Mouse (Mus musculus) forebrain, embryonic 11.5 days (tissue): ENCODE data around the gene Rnaset2a. TPM values are rescaled to one million over a fixed set of nuclear protein-coding genes. Genes with fewer than 3 reads are reported as not detected.
A peak's percentile ranks its signal among the peaks of the same experiment; 100 is the strongest.
"Not testable (repeated sequence)": the region's sequence is repeated elsewhere in the genome, so short reads cannot be mapped to it uniquely, and the experiment has no call there.

Experiments
- ATAC-seq: fragments of 200-750 bp; cut with Nextera tagmentation; replicated peaks from 2 replicates; pipeline ENCODE4 v1.8.0; 2017; ENCODE audit warnings: moderate TSS enrichment; ENCODE audit not compliant: low FRiP score
- DNase-seq: peaks from one replicate; pipeline ENCODE4 v3.0.0-alpha.2; 2017; ENCODE audit warnings: low spot score
- H3K27ac ChIP-seq: fragments of 300-500 bp; sonication (generic); 2 replicates; pipeline ENCODE4 v1.5.1; 2014; ENCODE audit warnings: low read depth, low read length
- H3K27me3 ChIP-seq: fragments of 300-500 bp; sonication (generic); 2 replicates; pipeline ENCODE4 v1.6.1; 2014; ENCODE audit warnings: mild to moderate bottlenecking, low read length, mixed read lengths; ENCODE audit not compliant: control insufficient read depth, insufficient read depth
- H3K36me3 ChIP-seq: fragments of 300-500 bp; sonication (generic); 2 replicates; pipeline ENCODE4 v1.6.1; 2014; ENCODE audit warnings: mild to moderate bottlenecking, low read length, moderate library complexity, mixed read lengths; ENCODE audit not compliant: control insufficient read depth, insufficient read depth
- H3K4me1 ChIP-seq: fragments of 300-500 bp; sonication (generic); replicated peaks from 2 replicates; pipeline ENCODE4 v1.6.1; 2014; ENCODE audit warnings: low read length, mixed read lengths; ENCODE audit not compliant: control insufficient read depth, insufficient read depth
- H3K4me2 ChIP-seq: fragments of 300-500 bp; sonication (generic); 2 replicates; pipeline ENCODE4 v1.6.1; 2014; ENCODE audit warnings: low read depth, mild to moderate bottlenecking, low read length, moderate library complexity, mixed read lengths; ENCODE audit not compliant: severe bottlenecking
- H3K4me3 ChIP-seq: fragments of 300-500 bp; sonication (generic); 2 replicates; pipeline ENCODE4 v1.5.1; 2014; ENCODE audit warnings: low read depth, low read length
- H3K9ac ChIP-seq: fragments of 300-500 bp; sonication (generic); 2 replicates; pipeline ENCODE4 v1.6.1; 2014; ENCODE audit warnings: low read length
- H3K9me3 ChIP-seq: fragments of 300-500 bp; sonication (generic); 2 replicates; pipeline ENCODE4 v1.6.1; 2016; ENCODE audit warnings: low read length, mixed read lengths; ENCODE audit not compliant: control insufficient read depth
- WGBS: fragments of 180-500 bp; shearing (Covaris S2); extraction: QIAGEN DNeasy Blood & Tissue Kit; methylation state at CpG from one replicate; pipeline ENCODE4 v1.1.7; 2014; 5-methylcytosine and 5-hydroxymethylcytosine counted together
- polyA plus RNA-seq: library from polyadenylated mRNA; unstranded; fragments of >200 nt; fragmentation: Nextera tagmentation; extraction: Ambion mirVana; gene quantifications from 2 replicates; pipeline ENCODE4 v1.2.1, GENCODE M21; 2014

Gene Rnaset2a
- polyA plus RNA-seq = 13.6 and 14.1 TPM in 2 replicates

DNA sequence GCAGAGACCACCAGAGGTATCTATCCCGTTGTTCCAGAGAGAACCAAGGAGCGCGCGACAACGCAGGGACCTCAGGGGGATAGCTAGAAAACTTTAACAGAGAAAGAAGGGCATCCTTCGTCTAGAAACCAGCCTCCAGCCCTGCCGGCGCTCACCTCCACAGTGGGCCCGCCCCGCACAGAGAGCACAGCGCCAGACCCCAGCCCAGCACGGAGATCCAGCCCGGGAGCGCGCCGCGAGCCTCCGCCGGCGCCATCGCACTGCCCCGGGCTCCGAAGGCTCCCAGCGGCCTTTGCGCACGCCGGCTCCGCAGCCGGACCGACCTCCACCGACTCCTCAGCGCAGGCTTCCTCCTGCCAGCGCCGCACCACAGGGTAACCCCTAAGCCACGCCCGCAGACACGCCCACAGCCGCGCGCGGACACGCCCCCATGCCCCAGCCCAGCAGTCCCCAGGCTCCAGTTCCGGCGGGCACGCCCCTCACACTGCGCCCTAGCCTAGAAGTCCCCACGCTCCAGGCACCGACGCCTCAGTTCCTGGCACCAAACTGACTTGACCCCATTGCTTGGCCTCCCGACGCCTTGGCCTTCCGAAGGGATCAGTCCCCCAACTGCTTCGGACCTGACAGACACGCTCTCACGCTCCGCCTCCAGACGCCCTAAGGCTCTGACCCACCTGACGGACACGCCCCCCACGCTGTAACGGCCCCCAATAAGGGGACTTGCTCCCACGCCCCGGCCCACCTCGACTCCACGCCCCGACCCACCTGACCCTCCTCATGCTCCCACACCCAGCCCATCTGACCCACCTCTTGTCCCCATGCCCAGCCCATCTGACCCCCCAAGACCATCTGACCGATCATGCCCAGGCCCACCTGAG is at the start of gene Rnaset2a, which contains the start of gene Gm49673:
Gene Rnaset2a, minus strand, starts transcription at position 659 of the 878 bp plus-strand sequence.
Gene Gm49673, minus strand, starts transcription at position 350 of the 878 bp plus-strand sequence.
- ATAC-seq (peak; percentile 99), DNase-seq (peak; percentile 72)
- H3K9me3 ChIP-seq, H3K36me3 ChIP-seq, H3K27ac ChIP-seq, H3K4me1 ChIP-seq, H3K27me3 ChIP-seq: not testable (repeated sequence)
- Histone ChIP-seq H3K4me3 (peak within 1 kb of the TSS; percentile 45), H3K4me2 (peak within 1 kb of the TSS; percentile 47), H3K9ac (peak within 1 kb of the TSS; percentile 59; the same call in 1 of the 2 replicates)
- under 1% methylated on average over 37 of the region's 67 CpGs for WGBS

DNA sequence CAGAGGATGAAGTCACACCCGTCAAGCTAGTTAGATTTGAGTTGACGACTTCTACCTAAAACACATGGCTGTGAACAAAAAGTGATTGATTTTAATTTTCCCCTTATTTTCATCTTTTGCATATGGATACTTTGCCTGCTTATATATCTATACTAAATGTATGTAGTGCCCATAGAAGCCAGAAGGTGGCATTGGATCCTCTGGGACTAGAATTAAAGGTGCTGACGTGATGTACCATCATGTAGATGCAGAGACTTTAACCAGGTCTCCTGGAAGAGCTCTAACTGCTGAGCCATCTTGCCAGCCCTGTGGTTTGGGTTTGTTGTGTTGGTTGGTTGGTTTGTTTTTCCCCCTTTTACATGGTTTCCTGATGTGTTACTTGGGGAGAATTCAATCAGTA is 49.8 kb upstream of the Rnaset2a start:
- Histone ChIP-seq H3K4me3 (no peak overlapping the region), H3K9ac (no peak overlapping the region), H3K4me2 (no peak overlapping the region), H3K36me3 (peaks cover 3% of the 10 kb centered on the region; the same call in 1 of the 2 replicates), H3K27ac (no peak overlapping the region), H3K27me3 (no peaks in the 10 kb centered on the region), H3K9me3 (no peaks in the 10 kb centered on the region), H3K4me1 (no peaks in the 10 kb centered on the region)
- ATAC-seq = no peak
- 74% methylated on average over 3 of the region's 3 CpGs for WGBS
- DNase-seq = no peak

DNA sequence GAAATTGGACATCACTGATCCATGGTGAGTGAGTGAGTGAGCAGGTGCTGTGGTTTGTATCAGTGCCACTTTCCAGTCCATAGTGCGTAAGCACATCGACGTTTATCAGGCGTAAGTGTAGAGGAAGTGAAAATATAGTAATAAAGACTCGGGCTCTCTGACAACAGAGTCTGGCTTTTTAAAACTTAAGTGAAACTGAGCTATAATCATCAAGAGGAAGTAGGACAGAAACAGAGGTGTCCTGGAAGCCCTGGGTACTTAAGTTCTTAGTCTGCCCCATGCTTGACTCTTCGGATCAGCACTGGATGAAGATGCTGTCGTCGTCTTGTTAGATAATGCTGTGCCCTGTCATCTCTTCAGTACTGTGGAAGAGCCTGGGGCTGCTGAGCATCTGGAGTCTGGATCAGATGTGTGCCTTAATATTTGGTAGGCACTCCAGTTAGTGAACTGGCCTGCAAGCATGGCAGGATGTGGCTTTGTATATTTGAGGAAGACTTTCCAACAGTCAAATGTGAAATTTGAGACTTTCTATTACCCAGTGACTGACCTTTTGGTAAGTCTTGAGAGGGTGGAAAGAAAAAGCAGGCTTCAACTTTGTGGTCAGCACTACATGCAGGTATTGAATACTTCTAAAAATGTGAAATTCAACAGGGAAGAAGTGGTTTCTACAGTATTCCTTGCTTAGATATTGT is 47.9 kb upstream of the Rnaset2a start:
- Histone ChIP-seq H3K4me1 (no peaks in the 10 kb centered on the region), H3K27me3 (no peaks in the 10 kb centered on the region), H3K27ac (no peak overlapping the region), H3K9ac (no peak overlapping the region), H3K4me2 (no peak overlapping the region), H3K4me3 (no peak overlapping the region), H3K9me3 (no peaks in the 10 kb centered on the region), H3K36me3 (peaks cover 3% of the 10 kb centered on the region; the same call in 1 of the 2 replicates)
- 93% methylated on average over 8 of the region's 8 CpGs for WGBS
- no peak for DNase-seq
- no peak for ATAC-seq

DNA sequence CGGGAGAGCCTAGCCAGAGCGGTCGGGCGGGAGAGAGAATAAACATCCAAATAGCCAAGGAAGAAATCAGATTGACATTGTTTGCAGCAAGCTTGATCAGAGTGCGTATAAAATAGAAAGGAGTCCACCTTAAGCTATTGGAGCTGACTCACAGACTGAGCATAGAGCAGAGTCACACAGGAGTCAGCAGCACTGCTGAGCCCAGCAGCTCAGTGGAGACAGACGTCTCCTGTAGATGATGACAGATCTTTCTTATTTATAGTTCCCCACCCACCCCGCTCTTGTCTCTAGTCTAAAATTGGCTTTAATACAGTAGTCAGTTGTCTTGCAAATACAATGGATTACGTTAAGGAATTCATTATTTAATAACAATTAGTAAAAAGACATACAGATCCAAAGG is 45.8 kb upstream of the Rnaset2a start:
- WGBS = 91% methylated on average over 8 of the region's 8 CpGs
- Histone ChIP-seq H3K4me3 (no peak overlapping the region), H3K27ac (no peak overlapping the region), H3K4me1 (no peaks in the 10 kb centered on the region), H3K9me3 (no peaks in the 10 kb centered on the region), H3K36me3 (peaks cover 3% of the 10 kb centered on the region; the same call in 1 of the 2 replicates), H3K4me2 (no peak overlapping the region), H3K9ac (no peak overlapping the region), H3K27me3 (no peaks in the 10 kb centered on the region)
- no peak for DNase-seq
- no peak for ATAC-seq

DNA sequence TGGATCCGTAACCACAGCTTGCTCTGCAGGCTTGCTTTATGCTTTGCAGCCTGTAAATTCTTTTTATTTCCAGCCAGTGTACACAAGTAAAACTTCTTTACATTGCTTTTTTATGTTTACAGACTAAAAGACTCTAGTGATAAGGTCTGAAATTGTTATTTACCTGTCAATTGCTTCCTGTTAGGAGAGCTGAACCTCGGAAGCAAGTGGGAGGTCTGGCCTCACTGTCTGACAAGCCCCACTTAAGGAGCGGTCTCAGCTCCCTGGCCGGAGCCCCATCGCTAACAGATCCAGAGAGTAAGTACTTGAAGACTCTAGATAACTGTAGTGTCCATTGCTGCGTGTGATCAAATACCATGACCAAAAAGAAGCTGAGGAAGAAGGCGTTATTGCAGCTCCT is 36.3 kb upstream of the Rnaset2a start:
- Histone ChIP-seq H3K36me3 (peaks cover 2% of the 10 kb centered on the region; the same call in 1 of the 2 replicates), H3K4me1 (no peaks in the 10 kb centered on the region)
- no peak for DNase-seq

DNA sequence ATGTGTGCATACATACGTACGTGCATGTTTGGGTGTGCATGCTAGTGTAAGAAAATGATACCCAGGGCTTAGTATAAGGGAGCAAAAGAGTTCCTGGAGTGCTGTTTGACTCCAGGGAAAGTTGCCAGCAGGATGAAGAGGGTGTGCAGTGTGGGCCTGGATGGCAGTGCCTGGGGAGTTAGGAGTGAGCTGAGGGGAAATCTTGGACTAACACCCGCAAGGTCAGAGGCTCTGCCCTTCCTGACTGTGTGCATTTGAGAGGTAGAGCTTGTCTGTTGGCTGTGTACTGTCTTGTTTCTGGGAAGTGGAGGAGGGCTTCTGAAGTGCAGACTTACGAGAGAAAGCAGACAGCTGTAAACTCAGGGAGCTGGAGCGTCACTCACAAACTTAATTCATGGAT is 35.9 kb upstream of the Rnaset2a start:
- DNase-seq = peak; percentile 30
- ATAC-seq = no peak
- H3K27ac ChIP-seq = no peak overlapping the region
- no peaks in the 10 kb centered on the region for H3K9me3 ChIP-seq
- H3K4me1 ChIP-seq = no peaks in the 10 kb centered on the region
- no peak overlapping the region for H3K4me2 ChIP-seq
- 92% methylated on average over 5 of the region's 5 CpGs for WGBS
- H3K27me3 ChIP-seq = no peaks in the 10 kb centered on the region
- no peak overlapping the region for H3K9ac ChIP-seq
- H3K36me3 ChIP-seq = peaks cover 2% of the 10 kb centered on the region; the same call in 1 of the 2 replicates
- no peak overlapping the region for H3K4me3 ChIP-seq

More for the DNA sequence above, 36.3 kb upstream of the Rnaset2a start:
- Histone ChIP-seq H3K4me3 (no peak overlapping the region), H3K9ac (no peak overlapping the region), H3K27ac (no peak overlapping the region), H3K4me2 (no peak overlapping the region), H3K27me3 (no peaks in the 10 kb centered on the region), H3K9me3 (no peaks in the 10 kb centered on the region)
- ATAC-seq = no peak
- WGBS = 95% methylated on average over 7 of the region's 7 CpGs

DNA sequence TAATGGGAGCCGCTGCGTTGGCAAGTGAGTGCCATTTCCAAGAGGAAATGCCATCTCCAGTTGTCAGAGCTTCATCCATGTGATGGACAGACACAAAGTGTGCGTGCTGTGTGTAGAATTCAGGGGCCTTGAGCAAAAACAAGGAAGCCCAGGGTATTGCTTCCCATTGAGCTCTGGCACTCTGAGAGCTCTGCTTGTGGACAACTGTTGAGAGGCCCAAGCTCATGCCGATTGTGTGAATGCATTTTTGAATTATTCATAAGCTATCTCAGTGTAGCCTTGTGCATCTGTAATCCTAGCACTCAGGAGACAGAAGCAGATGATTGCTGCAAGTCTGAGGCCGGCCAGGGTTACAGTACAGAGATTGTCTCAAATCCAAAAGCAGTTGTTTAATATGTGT is 29.2 kb upstream of the Rnaset2a start:
- Histone ChIP-seq H3K4me1 (no peaks in the 10 kb centered on the region), H3K27me3 (no peaks in the 10 kb centered on the region), H3K4me2 (no peak overlapping the region), H3K9me3 (no peaks in the 10 kb centered on the region), H3K4me3 (no peak overlapping the region), H3K36me3 (peaks cover 4% of the 10 kb centered on the region; the same call in 1 of the 2 replicates), H3K27ac (no peak overlapping the region), H3K9ac (no peak overlapping the region)
- DNase-seq (no peak), ATAC-seq (no peak)
- WGBS = 81% methylated on average over 5 of the region's 5 CpGs

DNA sequence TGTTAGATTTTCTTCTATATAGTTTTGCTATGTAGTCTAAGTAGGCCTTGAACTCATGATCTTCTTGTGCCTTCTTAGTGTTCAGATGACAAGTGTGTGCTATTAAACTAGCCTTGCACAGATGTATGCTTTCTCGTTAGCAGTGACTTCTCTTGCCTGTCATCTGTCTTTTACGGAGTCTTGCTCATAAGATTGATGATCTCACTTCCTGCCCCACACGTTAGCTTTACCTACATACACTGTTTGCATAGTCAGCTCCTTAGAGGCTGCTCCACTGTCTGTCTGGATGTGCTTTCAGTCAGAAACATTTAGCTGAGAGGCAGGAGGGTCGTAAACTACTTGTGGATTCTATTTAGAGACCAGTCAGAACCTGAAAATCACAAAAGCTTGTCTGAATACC is 23.2 kb upstream of the Rnaset2a start:
- Histone ChIP-seq H3K9ac (no peak overlapping the region), H3K4me2 (no peak overlapping the region), H3K4me3 (no peak overlapping the region), H3K9me3 (no peaks in the 10 kb centered on the region), H3K27me3 (no peaks in the 10 kb centered on the region), H3K4me1 (no peaks in the 10 kb centered on the region), H3K27ac (no peak overlapping the region), H3K36me3 (peaks cover 8% of the 10 kb centered on the region; the same call in 1 of the 2 replicates)
- 83% methylated on average over 4 of the region's 4 CpGs for WGBS
- ATAC-seq (no peak), DNase-seq (no peak)
